Mouse (Mus musculus) limb, embryonic 10.5 days (tissue): ENCODE results near the gene Ppp1r11. TPM values are rescaled to one million over a fixed set of nuclear protein-coding genes. Genes with fewer than 3 reads are reported as not detected.

ENCODE experiments used
- DNase-seq: peaks from one replicate; pipeline ENCODE4 v3.0.0-alpha.2; 2017; ENCODE audit warnings: low spot score
- H3K27ac ChIP-seq: fragments of 300-500 bp; sonication (generic); 2 replicates; pipeline ENCODE4 v1.5.1; 2016; ENCODE audit warnings: mild to moderate bottlenecking
- H3K27me3 ChIP-seq: fragments of 300-500 bp; sonication (generic); 2 replicates; pipeline ENCODE4 v1.6.1; 2016; ENCODE audit warnings: low read depth, mild to moderate bottlenecking; ENCODE audit not compliant: poor library complexity, severe bottlenecking
- H3K36me3 ChIP-seq: fragments of 300-500 bp; sonication (generic); 2 replicates; pipeline ENCODE4 v1.6.1; 2016; ENCODE audit warnings: mild to moderate bottlenecking, moderate library complexity
- H3K4me1 ChIP-seq: fragments of 300-500 bp; sonication (generic); 2 replicates; pipeline ENCODE4 v1.6.1; 2016
- H3K4me3 ChIP-seq: fragments of 300-500 bp; sonication (generic); 2 replicates; pipeline ENCODE4 v1.5.1; 2016; ENCODE audit warnings: mild to moderate bottlenecking, moderate library complexity
- H3K9me3 ChIP-seq: fragments of 300-500 bp; sonication (generic); replicated peaks from 2 replicates; pipeline ENCODE4 v1.6.1; 2016; ENCODE audit warnings: mild to moderate bottlenecking
- WGBS: fragments of 180-500 bp; shearing (Covaris S2); methylation state at CpG from one replicate; pipeline ENCODE4 v1.1.7; 2016; 5-methylcytosine and 5-hydroxymethylcytosine counted together
- polyA plus RNA-seq: library from polyadenylated mRNA; unstranded; fragments of >200 nt; fragmentation: Nextera tagmentation; extraction: Ambion mirVana; gene quantifications from 2 replicates; pipeline ENCODE4 v1.2.1, GENCODE M21; 2016

The Ppp1r11 gene
- polyA plus RNA-seq, 1 experiment from 2014 or later = 152 TPM

DNA sequence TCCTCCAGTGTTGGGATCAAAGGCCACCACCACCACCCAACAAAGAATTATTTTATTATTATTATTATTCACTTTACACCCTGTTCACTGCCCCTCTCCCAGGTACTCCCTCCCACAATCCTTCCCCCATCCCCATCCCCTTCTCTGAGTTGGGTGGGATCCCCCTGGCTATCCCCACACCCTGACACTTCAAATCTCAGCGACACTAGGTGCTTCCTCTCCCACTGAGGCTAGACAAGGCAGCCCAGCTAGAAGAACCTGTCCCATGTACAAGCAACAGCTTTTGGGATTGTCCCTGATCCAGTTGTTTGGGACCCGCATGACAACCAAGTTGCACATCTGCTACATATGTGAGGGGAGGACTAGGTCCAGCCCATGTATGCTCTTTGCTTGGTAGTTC lies 1.1 kb upstream of the Ppp1r11 start:
- Histone ChIP-seq H3K9me3 (no peaks in the 10 kb centered on the region), H3K27ac (no peak overlapping the region), H3K4me1 (peaks cover 17% of the 10 kb centered on the region), H3K36me3 (peaks cover 45% of the 10 kb centered on the region), H3K27me3 (peaks cover 8% of the 10 kb centered on the region; the same call in 1 of the 2 replicates), H3K4me3 (no peak overlapping the region)
- WGBS = 91% methylated on average over 2 of the region's 2 CpGs
- no peak for DNase-seq

DNA sequence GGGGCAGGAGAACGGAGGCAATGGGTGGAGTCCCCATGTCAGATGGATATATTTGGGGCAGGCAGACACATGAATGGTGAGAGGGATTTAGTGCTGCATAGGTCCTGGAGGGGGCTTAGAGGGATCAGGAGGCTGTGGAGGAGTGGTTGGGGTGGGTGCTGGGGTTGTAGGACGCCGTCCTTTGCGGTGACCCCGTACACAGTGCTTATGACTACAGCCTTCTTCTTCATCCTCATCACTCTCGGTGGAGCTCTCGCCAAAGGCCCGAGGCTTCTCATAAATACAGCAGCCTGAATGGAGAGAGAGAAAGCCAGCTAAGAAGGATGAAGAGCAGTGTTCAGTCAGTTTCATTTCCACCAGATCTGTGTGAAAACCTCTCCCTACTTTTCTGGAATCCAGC lies 2.3 kb downstream of the Ppp1r11 start:
- WGBS = 94% methylated on average over 8 of the region's 8 CpGs
- H3K27ac ChIP-seq = no peak overlapping the region
- H3K4me1 ChIP-seq = peaks cover 28% of the 10 kb centered on the region
- no peaks in the 10 kb centered on the region for H3K9me3 ChIP-seq
- DNase-seq = no peak
- H3K4me3 ChIP-seq = no peak overlapping the region
- peaks cover 24% of the 10 kb centered on the region for H3K36me3 ChIP-seq
- H3K27me3 ChIP-seq = peaks cover 37% of the 10 kb centered on the region

DNA sequence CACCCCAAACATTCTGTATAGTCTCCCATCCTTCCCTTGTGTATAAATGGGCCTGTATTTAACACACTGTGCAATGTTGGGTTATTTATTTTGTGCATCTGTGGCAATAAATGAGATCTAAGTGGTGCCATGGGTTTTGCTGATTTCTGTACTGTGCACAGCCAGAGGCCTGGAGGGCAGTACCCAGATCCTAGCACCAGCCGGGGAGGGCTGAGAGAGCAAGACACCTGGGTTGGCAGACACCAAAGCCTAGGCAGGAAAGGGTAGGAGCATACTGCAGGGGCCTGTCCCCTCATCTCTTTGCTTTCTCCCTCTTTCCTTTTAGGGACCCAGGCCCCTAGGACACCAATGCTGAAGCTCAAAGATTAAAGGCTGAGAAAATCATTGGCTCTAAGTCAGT lies 3.3 kb downstream of the Ppp1r11 start:
- H3K27ac ChIP-seq = no peak overlapping the region
- peaks cover 38% of the 10 kb centered on the region for H3K4me1 ChIP-seq
- H3K27me3 ChIP-seq = peaks cover 47% of the 10 kb centered on the region
- no peak overlapping the region for H3K4me3 ChIP-seq
- no peaks in the 10 kb centered on the region for H3K9me3 ChIP-seq
- H3K36me3 ChIP-seq = peaks cover 19% of the 10 kb centered on the region
- DNase-seq = no peak
- WGBS = 88% methylated on average over 1 of the region's 1 CpGs

DNA sequence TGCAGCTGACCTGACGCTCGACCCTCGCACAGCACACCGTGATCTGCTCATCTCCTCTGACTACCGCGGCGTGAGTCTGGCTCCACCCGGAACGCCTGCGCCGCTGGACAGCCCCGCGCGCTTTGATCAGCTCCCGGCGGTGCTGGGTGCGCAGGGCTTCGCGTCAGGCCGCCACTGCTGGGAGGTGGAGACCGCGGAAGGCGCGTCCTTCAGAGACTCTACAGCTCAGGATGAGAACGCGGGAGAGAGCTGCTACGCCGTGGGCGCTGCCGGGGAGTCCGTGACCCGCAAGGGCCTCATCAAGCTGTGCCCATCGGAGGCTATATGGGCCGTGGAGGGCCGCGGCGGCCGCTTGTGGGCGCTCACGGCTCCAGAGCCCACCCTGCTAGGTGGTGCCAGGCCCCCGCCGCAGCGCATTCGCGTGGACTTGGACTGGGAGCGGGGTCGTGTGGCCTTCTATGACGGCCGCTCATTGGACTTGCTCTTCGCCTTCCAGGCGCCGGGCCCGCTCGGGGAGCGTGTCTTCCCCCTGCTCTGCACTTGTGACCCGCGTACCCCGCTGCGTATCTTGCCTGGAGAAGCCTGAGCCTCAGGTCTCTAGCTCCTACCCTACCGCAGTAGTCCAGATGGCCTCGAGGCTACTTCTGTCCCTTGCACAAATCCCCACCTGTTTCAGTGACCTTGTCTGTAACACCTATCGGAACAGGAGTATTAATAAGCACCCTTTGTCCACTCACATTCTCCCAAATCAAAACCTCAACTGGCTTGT lies 4.3 kb downstream of the Ppp1r11 start:
- Histone ChIP-seq H3K4me3 (peak overlapping the region; percentile 60), H3K36me3 (peaks cover 16% of the 10 kb centered on the region), H3K4me1 (peaks cover 49% of the 10 kb centered on the region), H3K27ac (peak overlapping the region; percentile 77), H3K27me3 (peaks cover 57% of the 10 kb centered on the region), H3K9me3 (no peaks in the 10 kb centered on the region)
- WGBS = 2% methylated on average over 62 of the region's 62 CpGs
- peak; percentile 75 for DNase-seq

DNA sequence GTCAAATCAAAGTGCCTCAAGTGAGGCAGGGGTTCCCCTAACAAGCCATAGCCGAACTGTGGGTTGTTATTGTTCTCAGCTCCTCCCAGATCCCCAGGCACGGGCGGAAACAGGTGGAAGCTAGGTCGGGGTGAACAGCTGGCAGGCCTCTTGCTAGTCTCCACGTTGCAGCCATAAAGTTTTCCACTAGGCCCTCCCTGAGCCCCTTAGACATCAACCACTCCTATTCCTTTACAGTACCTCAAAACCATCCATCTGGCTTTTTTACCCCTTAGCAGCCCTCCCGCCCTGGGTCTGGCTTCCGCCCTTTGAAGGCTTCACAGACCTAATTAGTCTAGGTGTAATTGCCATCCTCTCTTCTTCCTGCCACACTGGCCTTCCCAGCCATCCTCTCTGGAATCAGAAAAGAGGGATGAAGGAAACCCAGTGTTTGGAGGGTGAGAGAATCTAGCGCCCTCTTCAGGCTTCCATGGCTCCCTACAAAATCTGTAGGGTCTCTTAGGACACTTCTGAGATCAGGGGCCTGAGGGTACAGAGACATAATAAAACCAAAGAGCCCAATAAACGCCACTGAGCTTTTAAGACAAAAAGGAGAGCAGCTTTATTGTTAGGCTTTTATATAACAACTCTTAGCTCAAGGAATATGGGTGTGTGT lies 7.3 kb downstream of the Ppp1r11 start:
- DNase-seq = peak; percentile 51
- Histone ChIP-seq H3K4me1 (peaks cover 37% of the 10 kb centered on the region), H3K27me3 (peaks cover 80% of the 10 kb centered on the region), H3K9me3 (no peaks in the 10 kb centered on the region), H3K36me3 (peaks cover 11% of the 10 kb centered on the region), H3K27ac (no peak overlapping the region), H3K4me3 (0 out of 2 replicates have a peak overlapping the region, but pooled peaks have one; percentile 54)
- 5% methylated on average over 9 of the region's 9 CpGs for WGBS

DNA sequence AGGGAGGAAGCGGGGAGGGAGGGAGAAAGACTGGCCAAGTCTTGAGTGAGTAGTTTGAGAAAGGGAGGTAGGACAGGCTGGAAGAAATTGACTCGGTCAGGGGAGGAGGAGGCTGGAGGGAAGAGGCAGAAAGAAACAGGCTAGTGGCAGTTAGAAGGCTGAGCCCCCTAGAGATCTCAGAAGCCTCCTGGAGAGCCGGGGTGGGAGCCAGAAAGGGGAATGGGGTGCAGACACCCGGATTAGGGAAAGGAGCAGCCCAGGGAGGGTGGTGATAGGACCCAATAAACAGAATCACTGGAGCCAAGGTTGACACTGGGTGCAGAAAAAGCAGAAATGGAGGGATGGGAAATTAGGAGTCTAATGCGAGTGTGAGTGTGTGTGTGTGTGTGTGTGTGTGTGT lies 7.8 kb downstream of the Ppp1r11 start:
- H3K4me3 ChIP-seq = peak overlapping the region; percentile 54
- no peak for DNase-seq
- 18% methylated on average over 5 of the region's 5 CpGs for WGBS
- no peaks in the 10 kb centered on the region for H3K9me3 ChIP-seq
- H3K4me1 ChIP-seq = peaks cover 37% of the 10 kb centered on the region
- H3K27me3 ChIP-seq = peaks cover 84% of the 10 kb centered on the region
- no peak overlapping the region for H3K27ac ChIP-seq
- peaks cover 6% of the 10 kb centered on the region for H3K36me3 ChIP-seq

DNA sequence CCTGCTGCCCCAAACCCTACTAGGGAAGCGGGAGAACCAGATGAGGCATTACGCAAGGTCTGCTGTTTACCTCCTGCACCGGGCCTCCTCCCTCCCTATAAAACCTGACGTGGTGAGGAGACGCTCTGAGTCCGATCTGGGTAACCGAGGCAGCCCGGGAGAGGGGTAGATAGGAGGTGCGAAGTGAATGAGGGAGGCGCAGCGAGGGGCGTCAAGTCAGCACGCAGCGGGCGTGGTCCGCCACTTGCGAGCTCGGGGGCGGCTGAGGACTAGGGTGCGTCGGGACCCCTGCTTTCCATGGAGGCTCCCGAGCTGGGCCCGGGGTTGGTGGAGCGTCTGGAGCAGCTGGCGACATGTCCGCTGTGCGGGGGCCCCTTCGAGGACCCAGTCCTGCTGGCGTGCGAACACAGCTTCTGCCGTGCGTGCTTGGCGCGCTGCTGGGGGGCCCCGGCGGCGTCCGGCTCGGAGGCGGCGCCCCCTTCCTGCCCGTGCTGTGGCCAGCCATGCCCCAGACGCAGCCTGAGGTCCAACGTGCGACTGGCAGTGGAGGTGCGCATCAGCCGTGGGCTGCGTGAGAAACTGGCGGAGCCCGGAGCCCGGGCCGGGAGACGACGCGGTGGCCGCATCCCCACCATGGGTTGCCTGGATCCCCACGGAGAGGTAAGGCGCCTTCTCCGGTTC lies 8.6 kb downstream of the Ppp1r11 start, which contains the start of gene Rnf39:
Rnf39 (plus strand) TSS at position 128 of the 681 bp plus-strand sequence.
- H3K4me3 ChIP-seq = peak within 1 kb of the TSS; percentile 54
- H3K27me3 ChIP-seq = peaks cover 79% of the 10 kb centered on the region
- H3K9me3 ChIP-seq = no peaks in the 10 kb centered on the region
- H3K36me3 ChIP-seq = no peaks in the 10 kb centered on the region
- H3K27ac ChIP-seq = peak within 1 kb of the TSS; percentile 54
- 1% methylated on average over 58 of the region's 59 CpGs for WGBS
- peak; percentile 52 for DNase-seq
- peaks cover 37% of the 10 kb centered on the region for H3K4me1 ChIP-seq

DNA sequence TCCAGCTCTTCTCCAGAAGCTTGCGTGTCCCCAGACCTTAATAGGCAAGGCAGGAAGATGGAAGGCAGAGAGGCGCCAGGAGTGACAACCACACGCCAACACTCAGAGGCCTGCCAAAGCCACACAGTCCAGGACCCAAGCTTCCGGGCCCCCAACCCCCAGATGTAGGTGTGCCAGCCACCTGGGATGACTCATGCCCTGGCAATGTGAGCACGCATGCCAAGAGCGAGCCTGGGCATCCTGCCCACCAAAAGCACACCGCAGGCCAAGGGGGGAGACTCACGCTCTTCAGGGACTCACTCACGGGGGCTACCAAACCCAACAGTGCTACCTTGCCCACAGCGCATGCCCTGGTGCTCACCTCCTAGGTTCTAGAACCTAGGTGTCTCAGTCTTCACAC lies 9.2 kb downstream of the Ppp1r11 start:
- Histone ChIP-seq H3K27ac (no peak overlapping the region), H3K27me3 (peaks cover 76% of the 10 kb centered on the region), H3K4me3 (peak overlapping the region; percentile 54), H3K9me3 (no peaks in the 10 kb centered on the region), H3K36me3 (no peaks in the 10 kb centered on the region), H3K4me1 (peaks cover 33% of the 10 kb centered on the region)
- DNase-seq = no peak
- 56% methylated on average over 10 of the region's 10 CpGs for WGBS

DNA sequence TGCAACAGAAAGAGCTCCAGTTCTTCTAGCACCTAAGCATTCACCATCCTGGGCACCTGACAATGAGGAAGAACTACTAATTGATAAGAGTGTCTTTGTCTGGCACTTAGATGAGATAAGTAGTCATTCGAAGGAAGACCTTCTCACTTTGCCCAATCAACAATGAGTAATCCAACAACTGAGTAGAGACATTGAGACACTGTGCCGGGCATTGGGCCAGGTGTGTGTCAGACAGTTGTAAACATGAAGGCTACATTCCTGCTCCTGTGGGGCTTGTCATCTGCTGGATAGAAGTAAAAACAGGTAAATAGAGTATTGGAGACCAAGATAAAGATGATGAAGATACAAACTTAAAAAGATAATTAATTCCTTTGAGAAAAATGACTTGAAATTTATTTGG lies 13.5 kb downstream of the Ppp1r11 start:
- DNase-seq = no peak
- peaks cover 35% of the 10 kb centered on the region for H3K27me3 ChIP-seq
- no peaks in the 10 kb centered on the region for H3K9me3 ChIP-seq
- 87% methylated on average over 2 of the region's 2 CpGs for WGBS
- no peak overlapping the region for H3K27ac ChIP-seq
- H3K4me1 ChIP-seq = peaks cover 8% of the 10 kb centered on the region
- H3K4me3 ChIP-seq = no peak overlapping the region
- H3K36me3 ChIP-seq = no peaks in the 10 kb centered on the region

DNA sequence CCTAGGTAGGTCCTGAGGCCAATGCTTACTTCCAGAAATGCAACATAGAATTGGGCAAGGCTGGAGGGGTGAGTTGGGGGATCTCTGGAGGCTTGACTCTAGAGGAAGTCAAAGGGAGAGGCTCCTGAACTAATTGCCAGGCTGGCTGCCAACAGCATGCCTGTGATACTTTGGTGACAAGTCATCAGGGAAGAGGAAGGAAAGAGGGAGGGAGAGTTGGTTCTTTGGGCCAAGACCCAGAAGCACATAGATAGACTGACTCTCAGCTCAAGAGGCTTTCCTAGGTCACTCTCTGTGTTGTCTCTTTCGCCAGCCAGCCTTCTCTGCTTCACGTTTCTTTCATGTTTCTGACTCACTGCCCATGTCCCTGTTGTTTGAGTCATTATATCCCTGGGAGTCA lies 19.7 kb downstream of the Ppp1r11 start:
- H3K4me1 ChIP-seq = no peaks in the 10 kb centered on the region
- DNase-seq = no peak
- no peaks in the 10 kb centered on the region for H3K9me3 ChIP-seq
- no peak overlapping the region for H3K4me3 ChIP-seq
- WGBS = 59% methylated on average over 2 of the region's 2 CpGs
- no peak overlapping the region for H3K27ac ChIP-seq
- H3K27me3 ChIP-seq = no peaks in the 10 kb centered on the region
- no peaks in the 10 kb centered on the region for H3K36me3 ChIP-seq

DNA sequence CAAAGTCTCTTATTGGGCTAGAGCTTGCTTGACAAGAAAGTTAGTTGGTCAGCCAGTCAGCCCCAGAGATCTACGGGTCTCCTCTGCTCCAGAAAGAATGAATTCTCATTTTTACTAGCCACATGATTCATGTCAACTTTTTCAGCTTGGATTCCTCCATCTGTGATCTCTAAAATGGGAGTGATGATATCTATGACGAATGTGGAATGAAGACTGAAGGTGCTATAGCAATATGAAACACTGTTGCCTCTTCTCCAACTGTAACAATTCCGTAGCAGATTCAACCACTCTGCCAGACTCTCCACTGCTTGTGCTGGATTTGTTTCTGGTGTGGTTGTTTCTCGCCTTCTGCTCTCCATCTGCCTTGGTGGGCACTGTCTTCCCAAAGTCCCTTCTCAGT lies 20.4 kb downstream of the Ppp1r11 start:
- Histone ChIP-seq H3K4me1 (no peaks in the 10 kb centered on the region), H3K4me3 (no peak overlapping the region), H3K36me3 (no peaks in the 10 kb centered on the region), H3K27me3 (no peaks in the 10 kb centered on the region), H3K27ac (no peak overlapping the region), H3K9me3 (no peaks in the 10 kb centered on the region)
- no peak for DNase-seq
- 82% methylated on average over 4 of the region's 4 CpGs for WGBS

DNA sequence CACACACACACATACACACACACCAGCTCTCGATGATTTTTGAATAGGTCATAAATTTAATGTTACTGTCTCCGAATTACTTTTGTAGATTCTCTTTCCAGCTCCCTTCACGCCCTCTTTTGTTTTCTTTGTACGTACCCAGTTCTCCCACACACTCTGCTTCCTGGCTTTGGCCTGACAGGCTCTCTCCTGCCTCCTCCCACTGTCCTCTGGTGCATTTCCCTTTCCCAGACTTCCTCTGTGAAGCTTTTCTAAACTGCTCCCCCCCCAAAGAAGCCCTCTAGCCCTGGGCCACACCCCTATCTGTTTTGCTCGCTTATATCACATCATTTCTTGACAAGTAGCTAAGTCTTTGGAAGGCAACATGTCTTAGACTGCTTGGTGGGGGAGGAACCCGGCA lies 21.3 kb downstream of the Ppp1r11 start:
- WGBS = 77% methylated on average over 6 of the region's 6 CpGs
- H3K4me3 ChIP-seq = no peak overlapping the region
- H3K36me3 ChIP-seq = no peaks in the 10 kb centered on the region
- H3K4me1 ChIP-seq = no peaks in the 10 kb centered on the region
- H3K27me3 ChIP-seq = no peaks in the 10 kb centered on the region
- no peak for DNase-seq
- no peak overlapping the region for H3K27ac ChIP-seq
- H3K9me3 ChIP-seq = no peaks in the 10 kb centered on the region
